Mouse (Mus musculus): ENCODE measurements at regions not wholly inside any gene's neighbourhood (a gene's known extent, or its start where the extent isn't known, plus 50 kb on each side); places are given as distances from the start of the nearest gene placed in this dataset.
A peak's percentile ranks its signal among the peaks of the same experiment; 100 is the strongest.

DNA sequence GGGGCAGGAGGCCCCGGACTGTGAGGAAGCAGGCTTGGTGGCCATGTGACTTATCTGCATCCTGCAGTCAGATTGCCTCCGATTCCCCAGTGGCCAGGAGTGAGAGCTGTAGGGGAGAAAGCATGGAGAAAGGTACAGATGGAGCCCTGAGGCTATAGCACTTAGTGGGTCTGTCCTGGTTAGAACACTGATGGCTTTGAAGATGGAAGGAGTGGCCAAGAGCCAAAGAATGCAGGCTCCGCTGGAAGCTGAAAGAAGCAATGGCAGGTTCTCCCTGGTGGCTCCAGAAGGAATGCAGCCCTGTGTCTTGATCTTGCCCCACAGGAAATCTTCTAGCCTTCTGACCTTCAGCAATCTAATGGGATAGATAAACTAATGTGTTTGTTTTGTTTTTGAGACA, 926.3 kb downstream of the 4930447A16Rik start:
- DNase-seq (ENCODE audit: low spot score in 2 of 2), result no peak

DNA sequence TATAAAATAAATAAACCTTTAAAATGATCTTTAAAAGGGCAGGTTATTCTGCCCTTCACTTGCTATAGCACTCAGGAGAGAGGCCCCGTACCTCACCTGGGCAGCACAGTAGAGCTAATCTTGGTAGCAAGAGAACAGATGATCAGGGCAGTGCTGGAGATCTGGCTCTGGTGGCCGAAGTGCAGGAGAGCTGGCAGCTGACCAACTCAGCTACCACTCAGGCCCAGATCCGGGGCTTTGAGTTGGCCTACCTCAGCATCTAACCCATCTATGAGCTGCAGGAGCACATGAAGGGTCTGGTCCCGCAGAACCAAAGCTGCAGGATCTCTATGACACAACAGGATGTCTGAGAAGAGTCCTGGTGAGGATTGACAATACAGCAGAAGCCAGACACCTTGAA, 928.0 kb downstream of the 4930447A16Rik start:
- no peak for DNase-seq (ENCODE audit: low spot score in 2 of 2)

DNA sequence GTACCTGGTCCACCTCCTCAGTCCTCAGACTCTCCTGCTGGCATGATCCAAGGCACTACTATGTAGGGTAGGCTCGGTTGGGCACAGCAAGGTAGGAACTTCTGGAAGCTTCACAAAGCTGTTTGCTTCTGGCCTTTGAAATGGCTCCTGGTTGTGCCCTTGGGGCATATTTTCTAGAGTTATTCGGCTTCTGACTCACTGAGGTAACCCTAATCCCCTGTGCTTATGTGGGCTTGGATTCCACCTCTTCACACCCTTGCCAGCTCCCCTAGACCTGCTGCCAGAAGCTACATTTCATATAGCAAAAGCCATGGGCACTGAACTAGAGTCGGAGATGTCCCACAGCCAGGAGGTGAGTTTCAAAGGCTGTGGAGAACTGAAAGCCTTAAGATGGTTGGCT, 933.7 kb downstream of the 4930447A16Rik start:
- no peak for DNase-seq (ENCODE audit: low spot score in 2 of 2)

DNA sequence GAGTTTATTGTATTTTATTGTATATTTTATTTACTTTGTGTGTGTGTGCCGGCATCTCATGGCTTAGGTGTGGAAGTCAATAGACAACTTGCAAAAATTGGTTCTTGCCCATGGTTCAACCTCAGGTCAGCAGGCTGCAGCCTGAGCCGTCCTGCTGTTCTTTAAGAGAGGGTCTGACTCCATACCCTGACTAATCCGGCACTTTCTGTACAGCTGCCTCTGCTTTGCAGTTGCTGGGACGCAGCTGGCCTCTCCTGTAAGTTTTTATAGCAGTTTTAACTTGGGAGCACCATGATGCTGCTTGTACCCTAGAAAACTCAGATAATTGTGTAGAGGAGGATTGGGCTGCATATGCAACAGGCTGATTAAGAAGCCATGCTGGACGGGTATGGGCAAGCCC, 938.2 kb downstream of the 4930447A16Rik start:
- no peak for DNase-seq (ENCODE audit: low spot score in 2 of 2)

DNA sequence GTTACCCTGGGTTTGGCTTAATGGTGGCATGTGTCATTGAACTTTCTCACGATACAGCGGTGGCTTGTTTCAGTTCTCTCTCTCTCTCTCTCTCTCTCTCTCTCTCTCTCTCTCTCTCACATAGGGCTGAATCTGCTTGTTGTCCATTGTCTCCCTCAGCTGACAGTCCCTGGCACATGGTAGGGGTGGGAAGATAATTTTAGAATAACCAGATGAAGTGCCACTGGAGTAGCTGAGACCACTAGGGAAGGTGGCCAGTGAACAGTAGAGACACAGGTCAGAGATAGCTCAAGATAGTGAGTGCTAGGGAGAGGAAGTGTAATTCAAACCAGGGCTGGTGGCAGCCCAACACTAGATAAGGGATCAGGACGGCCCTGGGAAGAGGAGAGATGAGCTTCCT, 938.7 kb downstream of the 4930447A16Rik start:
- no peak for DNase-seq (ENCODE audit: low spot score in 2 of 2)

DNA sequence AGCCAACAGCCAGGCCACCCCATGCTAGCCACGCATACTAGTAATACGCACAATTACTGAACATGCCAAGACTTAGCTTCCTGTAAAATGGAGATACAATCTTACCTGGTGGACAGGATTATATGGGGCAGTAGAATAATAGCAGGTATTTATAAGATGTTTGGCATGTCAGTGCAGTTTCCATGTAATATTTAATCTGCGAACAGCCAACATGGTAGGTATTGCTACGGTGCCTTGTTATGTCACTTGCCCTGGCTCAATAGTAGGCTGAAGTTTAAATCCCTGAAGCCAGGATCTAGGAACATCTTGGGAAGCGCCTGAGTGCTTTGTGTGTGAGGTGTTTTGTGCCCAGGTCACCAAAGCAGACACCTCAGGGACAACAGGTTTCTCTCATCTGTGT, 942.3 kb downstream of the 4930447A16Rik start:
- DNase-seq (ENCODE audit: low spot score in 2 of 2), result no peak

DNA sequence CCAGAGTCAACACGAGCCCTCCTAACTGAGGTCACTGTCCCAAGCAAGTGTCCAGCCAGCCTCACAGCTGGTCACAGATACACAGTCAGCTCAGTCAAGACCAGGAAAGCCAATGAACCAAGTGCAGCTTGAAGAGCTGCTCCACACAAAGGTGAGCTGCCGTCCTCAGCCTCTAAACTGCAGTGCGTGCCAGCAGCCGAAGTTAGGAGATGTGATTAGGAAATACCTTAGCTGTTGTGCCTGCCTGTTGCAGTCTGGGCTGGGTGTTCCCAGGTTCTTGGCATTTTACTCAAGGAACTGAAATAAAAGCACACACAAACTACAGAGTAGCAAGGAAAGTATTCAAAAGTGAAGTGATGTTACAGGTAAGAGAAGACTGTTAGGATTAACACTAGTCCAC, 942.9 kb downstream of the 4930447A16Rik start:
- DNase-seq (ENCODE audit: low spot score in 2 of 2), result no peak

DNA sequence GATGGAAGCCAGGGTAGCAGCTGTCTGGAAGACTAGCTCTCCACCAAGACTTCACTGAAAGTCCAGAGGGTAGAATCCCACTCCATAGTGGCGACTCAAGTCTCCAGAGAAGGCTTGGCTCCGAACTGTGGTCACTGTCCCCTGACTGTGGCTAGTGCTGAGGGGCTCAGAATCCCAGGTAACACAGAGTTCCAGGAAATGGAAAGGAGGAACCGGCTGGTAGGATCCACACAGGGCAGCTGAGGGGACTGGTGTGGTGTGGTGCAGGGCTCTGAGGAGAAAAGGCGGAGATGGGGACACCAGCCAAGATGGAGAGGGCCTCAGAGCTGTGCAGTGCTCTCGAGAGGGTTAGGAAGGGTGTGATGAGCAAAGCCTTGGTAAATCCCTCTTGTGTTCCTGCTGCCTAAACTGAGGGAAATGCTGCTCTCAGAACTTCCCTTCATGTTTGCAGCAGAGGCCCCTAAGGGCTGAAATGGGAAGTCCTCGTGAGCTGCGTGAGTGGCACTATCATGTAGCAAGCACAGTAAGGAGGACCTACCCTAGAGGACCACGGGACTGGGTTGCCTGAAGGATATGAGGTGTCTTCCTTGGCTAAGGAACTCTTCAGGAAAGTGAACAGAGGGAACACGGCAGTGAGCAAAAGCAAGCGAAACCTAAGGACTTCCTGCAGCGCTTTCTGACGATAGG, 946.2 kb downstream of the 4930447A16Rik start:
- DNase-seq (ENCODE audit: low spot score in 2 of 2), result no peak

DNA sequence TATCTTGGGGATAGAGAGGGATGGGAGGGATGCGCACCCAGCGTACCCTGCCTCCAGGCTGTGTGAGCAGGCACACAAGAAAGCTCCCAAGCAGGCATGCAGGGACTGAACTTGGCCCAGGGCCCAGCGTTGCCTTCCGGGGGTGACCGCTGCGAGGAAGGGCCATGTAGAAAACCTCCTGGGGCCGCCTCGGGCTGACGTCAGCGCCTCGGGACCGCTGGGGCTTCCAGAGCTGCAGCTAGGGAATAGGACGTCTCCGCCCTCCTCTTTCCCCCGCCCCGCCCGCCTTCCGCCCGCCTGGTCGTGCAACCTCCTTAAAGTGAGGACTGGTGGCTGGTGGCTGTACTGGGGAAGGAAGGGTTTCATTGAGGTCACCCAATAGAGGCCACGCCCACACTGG, 948.4 kb downstream of the 4930447A16Rik start:
- DNase-seq (ENCODE audit: low spot score in 2 of 2), result peak in 1 of 2 experiments; percentile 12

DNA sequence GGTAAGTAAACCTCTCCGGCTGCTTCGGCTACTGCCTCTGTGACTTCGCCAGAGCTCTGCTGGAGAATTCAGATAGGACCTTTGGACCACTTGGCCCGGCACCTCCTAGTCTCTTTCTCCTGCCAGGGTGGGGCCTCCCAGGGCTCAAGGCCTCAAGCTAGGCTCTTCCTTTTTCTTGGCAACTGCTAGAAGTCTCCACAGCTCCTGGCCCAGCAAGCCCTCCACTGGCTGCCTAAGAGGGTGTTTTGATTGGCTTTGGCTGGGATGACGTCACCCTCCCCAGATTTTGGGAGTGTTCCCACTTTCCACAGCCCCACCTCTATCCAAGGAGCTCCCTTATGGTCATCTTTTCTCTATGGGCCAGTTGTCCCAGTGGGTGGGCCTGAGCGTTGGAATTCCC, 949.4 kb downstream of the 4930447A16Rik start:
- DNase-seq (ENCODE audit: low spot score in 2 of 2), result no peak

DNA sequence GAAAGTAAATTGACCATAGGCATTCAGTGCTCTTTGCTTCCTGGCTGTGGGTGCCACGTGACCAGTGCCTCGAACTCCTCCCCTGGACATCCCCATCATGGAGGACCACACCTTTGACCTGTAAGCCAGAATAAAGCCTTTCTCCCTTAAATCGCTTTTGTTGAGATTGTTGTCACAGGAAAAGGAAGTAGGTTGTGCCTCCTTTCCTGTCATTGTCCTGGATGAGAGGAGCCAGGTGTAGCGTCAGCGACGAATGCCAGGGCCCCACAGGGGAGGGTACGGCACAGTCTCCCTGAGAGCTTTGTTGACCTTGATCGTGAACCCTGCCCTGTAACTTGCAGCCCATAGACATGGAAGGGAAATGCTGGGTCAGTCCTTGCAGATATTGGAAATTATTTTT, 952.8 kb downstream of the 4930447A16Rik start:
- no peak for DNase-seq (ENCODE audit: low spot score in 2 of 2)

DNA sequence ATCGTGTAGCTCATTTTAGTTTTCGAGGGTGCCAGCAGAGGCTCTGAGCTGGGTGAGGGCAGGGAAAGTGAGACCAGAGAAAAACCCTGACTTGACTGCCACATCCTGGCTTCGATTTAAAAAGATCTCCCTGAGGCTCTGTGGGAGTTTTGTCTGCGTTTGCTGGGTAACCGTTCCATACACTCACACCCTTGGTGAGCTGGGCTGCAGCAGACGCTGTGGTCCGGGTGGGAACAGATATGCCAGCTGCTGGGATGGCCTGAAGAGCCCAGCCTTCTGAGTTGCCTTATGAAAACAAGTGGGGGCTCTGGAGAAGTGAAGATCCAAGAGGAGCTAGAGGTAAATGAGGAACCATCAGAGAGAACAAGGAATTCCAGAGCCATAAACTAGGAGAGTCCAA, 962.3 kb downstream of the 4930447A16Rik start:
- no peak for DNase-seq (ENCODE audit: low spot score in 2 of 2)

DNA sequence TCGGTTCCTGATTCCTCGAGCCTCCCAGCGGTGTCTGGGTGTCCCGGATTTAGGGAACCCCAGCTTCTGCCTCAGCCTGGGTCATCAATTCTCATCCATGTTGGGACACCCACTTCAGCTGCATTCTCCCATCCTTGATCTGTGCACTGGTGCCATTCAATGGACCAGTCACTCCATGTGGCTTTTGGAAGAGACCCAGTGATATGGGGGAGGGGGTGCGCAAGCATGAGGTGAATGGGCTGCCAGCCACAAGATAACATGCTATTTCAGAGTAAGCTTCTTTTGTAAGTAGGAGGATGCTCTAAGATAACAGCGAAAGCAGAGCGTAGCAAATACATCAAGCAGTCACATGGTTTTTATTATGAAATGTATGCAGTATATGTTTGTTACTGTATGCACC, 963.1 kb downstream of the 4930447A16Rik start:
- no peak for DNase-seq (ENCODE audit: low spot score in 2 of 2)

DNA sequence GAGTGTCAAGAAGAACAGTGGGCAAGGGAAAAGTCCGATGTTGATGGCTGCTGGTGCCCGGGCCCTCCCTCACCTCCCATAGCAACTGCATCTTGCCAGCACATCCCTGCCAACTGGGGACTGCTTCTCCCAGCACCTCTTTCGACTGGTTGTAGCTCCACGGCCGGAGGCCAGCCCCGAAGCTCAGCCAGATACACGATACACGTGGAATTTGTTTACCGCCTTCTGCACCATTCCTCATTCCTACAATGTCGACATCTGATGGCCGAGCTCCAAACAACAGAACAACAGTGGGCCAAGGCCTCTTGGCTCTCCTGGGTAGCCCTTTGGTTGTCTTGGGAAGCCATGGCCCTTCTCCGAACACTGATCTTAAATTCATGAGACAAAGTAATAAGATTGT, 965.1 kb downstream of the 4930447A16Rik start:
- DNase-seq (ENCODE audit: low spot score in 2 of 2), result no peak

DNA sequence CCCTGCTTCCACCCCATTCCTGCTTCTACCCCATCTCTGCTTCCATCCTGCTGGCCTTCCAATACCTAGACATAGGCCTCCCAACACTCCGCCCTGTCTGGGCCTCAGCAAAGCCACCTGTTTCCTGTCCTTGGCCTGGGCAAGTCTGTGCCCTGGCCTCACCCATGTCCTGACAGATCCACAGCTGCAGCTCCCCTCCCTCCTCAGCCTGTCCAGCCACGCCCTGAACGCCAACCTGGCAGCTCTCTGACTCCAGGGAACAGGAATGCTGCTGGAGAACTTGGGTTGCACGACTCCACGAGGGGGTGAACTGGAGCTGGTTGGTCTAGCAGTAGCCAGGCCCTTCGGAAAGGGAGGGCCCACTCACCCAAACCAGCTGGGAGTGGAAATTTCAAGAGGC, 966.1 kb downstream of the 4930447A16Rik start:
- no peak for DNase-seq (ENCODE audit: low spot score in 2 of 2)

DNA sequence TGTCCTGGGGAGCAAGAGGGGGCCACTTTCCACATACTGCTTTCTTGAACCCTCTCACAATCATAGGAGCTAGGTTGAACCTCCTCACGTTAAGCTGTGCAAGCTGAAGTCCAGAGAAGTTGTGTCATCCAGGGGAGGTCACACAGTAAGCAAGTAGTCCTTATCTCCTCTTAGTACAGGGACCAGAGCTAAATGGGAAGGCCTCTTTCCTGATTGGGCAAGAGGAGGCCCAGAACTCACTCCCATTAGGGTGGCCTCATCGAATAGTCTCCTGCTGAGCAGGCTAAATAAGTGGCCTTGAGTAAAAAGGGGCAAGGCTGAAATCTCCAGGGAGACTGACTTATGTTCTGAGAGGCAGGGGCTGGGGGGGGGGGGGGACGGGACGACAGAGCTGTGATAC, 966.5 kb downstream of the 4930447A16Rik start:
- no peak for DNase-seq (ENCODE audit: low spot score in 2 of 2)

DNA sequence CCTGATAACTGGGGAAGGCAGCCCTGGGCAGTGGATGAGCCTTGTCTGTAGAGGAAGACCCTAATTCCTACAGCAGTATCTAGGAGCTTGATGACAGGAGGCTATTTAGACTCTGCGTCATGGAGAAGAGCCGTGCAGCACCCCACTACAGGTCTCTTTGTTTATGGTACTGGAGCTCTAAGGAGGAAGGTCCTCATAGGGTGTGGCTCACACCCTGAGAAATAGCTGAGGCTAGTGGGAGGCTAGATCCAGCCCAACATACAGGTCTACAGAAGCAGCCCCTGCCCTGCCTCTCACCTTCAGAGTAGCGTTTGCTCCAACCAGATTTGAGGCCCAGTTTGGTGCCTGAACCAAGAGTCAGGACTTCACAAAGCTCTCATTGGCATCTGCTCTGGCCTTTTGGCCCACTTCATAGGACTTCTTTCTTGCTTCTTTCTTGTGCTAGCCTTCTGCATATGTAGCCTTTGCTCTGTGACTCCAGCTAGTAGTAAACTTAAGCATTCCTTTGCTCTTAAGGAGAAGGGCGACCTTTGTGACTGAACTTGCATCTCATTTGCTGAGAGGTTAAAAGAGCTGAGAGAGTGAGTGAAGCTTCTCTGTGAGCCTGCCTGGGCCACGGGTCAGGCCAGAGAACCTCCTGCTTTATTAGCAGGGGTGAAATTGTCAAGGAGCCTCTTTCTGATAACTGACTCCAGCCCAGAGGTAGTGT, 967.2 kb downstream of the 4930447A16Rik start:
- no peak for DNase-seq (ENCODE audit: low spot score in 2 of 2)

DNA sequence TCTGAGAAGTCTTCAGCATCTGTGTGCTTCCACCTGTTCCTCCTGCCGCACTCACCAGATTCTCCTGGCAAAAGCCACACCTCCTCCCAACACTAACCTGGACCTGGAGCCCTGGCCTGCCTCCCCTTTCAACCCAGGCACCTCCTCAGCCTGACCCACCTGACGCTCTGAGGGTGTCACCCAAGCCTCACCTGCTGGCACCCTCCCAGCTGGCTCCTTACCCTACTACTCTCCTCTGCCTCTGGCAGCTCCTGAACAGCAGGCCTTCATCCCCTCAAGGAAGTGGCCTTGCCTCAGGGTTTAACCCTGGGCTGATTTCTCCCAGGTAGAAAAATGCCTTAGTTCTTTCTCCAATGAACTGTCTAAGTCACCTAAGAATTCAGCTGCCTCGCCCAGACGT, 973.5 kb downstream of the 4930447A16Rik start:
- no peak for DNase-seq (ENCODE audit: low spot score in 2 of 2)

DNA sequence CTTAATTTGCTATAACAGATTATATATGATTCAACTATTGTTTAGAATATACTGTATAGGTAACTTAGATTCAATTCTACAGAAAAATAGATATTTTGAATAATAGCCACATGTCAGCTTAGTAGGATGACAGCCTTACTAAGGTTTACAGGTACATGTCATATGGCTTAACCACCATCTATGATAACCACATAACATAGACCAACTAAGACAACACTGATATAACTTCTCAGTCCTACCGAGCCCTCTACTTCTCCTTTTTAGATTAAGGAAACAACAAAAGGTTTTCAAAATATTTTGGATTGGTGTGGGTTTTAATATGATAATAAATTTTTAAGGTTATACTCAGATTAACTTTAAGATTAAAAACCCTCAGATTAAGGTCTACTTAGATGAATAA, 977.4 kb downstream of the 4930447A16Rik start:
- no peak for DNase-seq (ENCODE audit: low spot score in 2 of 2)

DNA sequence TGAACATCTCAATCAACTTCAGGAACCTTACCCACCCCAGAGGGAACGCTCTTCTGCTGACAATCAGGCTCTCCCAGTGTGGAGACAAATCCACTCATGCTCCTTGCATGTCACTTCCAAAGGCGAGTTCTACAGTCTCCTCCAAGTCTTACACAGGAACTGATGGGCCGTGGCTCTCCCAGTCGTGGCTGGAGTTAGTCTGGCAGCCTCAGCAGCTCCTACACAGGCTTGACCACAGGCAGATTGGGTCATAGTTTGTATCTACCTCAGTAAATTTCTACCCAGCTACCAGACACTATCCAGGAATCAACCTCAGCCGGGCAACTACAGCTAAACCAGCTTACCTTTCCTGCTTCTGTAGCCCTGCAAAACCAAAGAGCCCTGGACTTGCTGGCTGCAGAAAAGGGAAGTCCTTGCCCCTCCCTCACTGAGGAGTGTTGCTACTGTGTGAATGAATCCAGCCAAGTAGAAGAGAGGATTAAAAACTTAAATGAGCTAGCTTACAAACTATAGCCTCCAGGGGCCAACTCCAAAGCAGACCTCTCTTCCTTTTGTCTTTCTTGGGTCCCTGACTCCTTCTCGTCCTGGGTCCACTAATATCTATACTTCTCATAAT, 978.5 kb downstream of the 4930447A16Rik start:
- no peak for DNase-seq (ENCODE audit: low spot score in 2 of 2)

DNA sequence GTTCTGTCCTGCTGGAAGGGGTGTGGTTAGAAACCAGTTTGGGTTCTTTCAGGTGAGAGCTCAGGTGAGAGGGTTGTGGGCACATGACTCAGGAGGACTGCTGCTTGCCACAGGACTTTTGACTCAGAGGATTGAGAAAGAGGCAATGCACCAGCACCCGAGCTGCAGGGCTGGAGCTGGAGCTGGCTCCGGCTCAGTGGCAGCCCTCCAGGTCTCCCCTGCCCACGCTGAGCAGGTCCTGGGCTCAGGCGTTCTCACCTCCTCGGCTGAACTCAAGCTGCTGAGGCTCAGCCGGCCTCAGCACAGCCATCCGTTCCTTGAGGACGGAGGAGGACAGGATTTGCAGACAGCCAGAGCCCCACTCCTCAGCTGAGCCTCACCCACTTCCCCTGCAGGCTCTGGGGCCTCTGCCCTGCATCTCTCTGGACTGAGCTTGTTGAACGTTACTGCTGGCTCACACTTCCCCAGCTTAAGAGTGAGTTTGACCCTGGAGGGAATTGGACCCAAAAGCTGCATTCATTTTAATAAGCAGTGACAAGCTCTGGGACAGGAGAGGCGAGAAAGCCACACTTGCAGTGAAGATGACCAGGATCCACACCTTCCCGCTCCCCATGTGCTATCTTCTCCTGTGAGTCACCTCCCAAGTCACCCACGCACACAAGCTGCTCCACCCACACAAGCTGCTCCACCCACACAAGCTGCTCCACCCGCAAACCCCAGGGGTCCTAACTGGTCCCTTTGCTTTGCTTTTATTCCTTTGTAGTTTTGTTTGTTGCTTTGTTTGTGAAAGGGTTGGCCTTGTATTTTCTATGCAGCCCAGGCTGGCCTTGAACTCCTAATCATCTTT, 981.0 kb downstream of the 4930447A16Rik start:
- no peak for DNase-seq (ENCODE audit: low spot score in 2 of 2)

DNA sequence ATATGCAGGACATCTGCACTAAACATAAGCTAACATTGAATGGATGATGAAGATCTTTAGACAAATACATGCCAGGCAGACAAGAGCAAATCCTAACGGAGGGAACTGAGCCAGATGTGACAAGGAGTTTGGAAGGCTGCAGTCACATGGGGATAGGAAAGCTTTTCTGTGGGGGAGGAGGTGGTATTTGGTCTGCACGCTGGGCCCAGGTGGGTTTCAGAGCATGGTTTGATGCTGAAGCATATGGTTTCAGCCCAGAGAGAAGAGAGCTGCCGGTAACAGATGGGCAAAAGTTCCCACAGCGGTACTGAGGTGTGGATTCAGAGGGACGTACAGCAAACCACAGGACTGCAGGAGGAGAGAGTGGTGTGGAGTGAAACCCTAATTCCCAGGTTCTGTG, 982.1 kb downstream of the 4930447A16Rik start:
- no peak for DNase-seq (ENCODE audit: low spot score in 2 of 2)
